Comparison of ENCODE assay signal across 1 mouse cellular context in genomic region chr19:45722188-45722587, GRCm38 (mm10).
TF ChIP-seq lines count a peak whose summit lies in the region.

No protein-coding gene starts in this region.

TF ChIP-seq in MEL, 35 proteins besides CTCF, POLR2A, EP300 and RAD21:
- no peak for TF ChIP-seq TBP (IDR thresholded peaks at IDR 0.05; ENCODE audit: low read depth, low read length)
- peak; percentile 63 for TF ChIP-seq SMC3 (IDR thresholded peaks at IDR 0.05; ENCODE audit: low read depth, low read length)
- 0 out of 2 replicates have a peak, but pooled peaks have one; percentile 25 for TF ChIP-seq ZC3H11A (IDR thresholded peaks at IDR 0.05; ENCODE audit: low read depth, low read length)
- TF ChIP-seq UBTF (IDR thresholded peaks at IDR 0.05; ENCODE audit: borderline replicate concordance, insufficient read depth, low read depth, low read length) = no peak
